Mouse (Mus musculus): ENCODE measurements around the gene Maff. TPM values are rescaled to one million over a fixed set of nuclear protein-coding genes. Genes with fewer than 3 reads are reported as not detected.

Gene Maff
- total RNA-seq (2021), result 1 to 10 TPM; 1.6 to 3.2 TPM
- long read RNA-seq, experiment 1, result 0 reads
- long read RNA-seq, experiment 2, result 0 reads

DNA sequence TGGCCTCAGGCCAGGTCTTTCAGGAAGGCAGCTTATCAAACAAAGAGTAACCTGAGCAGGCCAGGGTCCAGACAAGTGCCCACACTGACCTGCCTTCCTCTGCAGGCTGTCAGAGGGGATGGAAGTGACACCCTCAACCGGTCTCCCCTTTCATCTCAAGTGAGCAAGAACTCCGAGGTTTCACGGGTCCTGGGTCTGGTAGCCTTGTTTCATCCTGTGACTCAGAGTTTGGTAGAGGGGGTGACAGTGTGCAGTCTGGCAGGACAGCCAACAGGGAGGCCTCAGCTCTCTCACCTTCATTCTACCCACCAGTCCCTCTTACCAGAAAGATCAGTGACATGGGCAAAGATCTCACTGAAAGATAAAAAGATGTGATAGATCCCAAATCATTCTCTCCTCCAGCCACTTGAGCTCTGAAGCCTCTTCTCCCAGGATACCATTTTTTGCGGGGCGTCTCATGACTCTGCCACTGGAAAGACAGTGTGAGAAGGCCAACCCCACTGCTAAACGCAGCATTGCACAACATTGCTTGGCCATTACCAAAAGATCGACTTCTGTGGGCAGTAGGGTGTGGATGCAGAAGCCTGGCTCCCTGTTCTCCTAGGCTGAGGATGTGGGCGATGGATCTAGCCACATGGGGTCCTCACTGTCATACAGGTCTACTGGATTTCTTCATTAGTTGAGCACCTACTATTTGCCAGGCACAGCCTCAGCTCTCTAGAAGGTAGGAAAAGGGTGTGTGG, at the start of gene Maff:
TSS of gene Maff (plus strand) at position 571 of the 743 bp plus-strand sequence.
- intact Hi-C loops (cut with DNase I), result no loop called here
- TF ChIP-seq CTCF (IDR thresholded peaks at IDR 0.05), result no peak
- DNase-seq (ENCODE audit: extremely low spot score in 1 of 2, low spot score in 2 of 2), result no peak
- Histone ChIP-seq H3K27ac (peak within 1 kb of the TSS; percentile 68; the same call in 1 of the 2 replicates), H3K4me3 (peak within 1 kb of the TSS; percentile 79)

DNA sequence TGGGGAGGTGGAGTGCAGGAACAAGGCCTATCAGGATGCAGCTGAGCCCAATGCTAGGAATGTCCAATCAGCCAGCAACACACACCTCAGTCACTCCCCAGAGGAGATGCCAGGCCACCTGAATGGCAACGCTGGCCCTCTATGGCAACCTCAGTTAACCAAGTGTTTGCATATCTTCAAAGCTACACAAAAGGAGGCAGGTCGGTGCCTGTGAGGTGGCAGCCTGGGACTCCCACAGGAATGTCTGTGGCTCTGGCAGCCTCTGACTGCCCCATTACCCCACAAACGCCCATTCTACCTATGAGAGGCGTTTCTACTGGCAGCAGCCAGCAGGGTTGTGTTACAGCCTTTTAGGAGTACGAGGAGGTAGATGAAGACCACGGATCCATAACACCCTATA, 47.9 kb upstream of the Maff start:
- no peak for DNase-seq (ENCODE audit: extremely low spot score in 1 of 2, low spot score in 2 of 2)
- intact Hi-C loops (cut with DNase I), result no loop called here
- no peak for TF ChIP-seq CTCF (IDR thresholded peaks at IDR 0.05)
- Histone ChIP-seq H3K4me3 (no peak overlapping the region), H3K27ac (no peak overlapping the region)

DNA sequence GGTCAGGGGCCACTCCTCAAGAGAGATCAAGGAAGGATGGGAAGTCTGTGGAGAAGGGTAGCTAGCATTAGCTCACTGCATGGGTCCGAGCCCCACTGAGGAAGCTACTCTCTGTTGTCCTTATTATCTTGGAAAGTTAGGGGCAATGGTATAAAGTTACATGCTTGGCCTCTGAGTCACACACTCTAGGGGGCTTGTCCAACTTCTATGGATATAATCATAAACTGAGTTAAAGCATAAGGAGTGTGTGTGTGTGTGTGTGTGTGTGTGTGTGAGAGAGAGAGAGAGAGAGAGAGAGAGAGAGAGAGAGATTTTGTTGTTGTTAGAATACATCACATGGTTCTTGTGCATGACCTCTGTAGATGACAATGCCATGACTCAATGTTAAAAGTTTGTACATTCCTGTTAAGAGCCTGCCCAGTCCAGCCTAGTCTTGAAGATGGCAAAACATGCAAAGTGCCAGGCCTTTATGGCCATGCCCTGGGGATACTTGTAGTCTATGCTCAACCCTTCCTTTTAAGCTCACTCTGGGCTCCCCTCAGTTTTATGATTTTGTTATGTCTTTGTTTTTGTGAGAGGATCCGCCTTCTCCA, 46.8 kb upstream of the Maff start:
- Histone ChIP-seq H3K27ac (no peak overlapping the region), H3K4me3 (no peak overlapping the region)
- intact Hi-C loops (cut with DNase I), result no loop called here
- no peak for DNase-seq (ENCODE audit: extremely low spot score in 1 of 2, low spot score in 2 of 2)
- TF ChIP-seq CTCF (IDR thresholded peaks at IDR 0.05), result no peak

DNA sequence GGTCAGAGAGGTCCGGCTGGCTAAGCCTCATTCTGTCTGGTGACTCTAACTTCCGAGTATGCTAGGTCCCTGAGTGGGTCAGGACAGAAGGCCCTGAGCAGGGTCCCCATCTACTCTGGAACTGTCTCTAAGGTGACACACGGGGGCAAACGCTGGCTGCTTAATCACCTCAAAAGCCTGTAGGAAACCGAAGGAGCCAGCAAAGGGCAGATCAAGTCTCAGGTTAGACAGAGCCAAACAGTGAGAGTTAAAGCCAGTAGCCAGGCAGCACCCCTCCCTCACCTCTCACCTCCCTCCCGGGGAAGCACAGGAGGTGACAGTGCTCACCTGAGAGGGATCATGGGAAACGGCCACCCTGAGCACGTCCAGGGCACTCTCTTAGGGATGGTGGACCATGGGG, 42.7 kb upstream of the Maff start:
- peak; percentile 23 for TF ChIP-seq CTCF (IDR thresholded peaks at IDR 0.05)
- DNase-seq (ENCODE audit: extremely low spot score in 1 of 2, low spot score in 2 of 2), result no peak
- Histone ChIP-seq H3K27ac (no peak overlapping the region), H3K4me3 (no peak overlapping the region)
- intact Hi-C loops (cut with DNase I), result no loop called here

DNA sequence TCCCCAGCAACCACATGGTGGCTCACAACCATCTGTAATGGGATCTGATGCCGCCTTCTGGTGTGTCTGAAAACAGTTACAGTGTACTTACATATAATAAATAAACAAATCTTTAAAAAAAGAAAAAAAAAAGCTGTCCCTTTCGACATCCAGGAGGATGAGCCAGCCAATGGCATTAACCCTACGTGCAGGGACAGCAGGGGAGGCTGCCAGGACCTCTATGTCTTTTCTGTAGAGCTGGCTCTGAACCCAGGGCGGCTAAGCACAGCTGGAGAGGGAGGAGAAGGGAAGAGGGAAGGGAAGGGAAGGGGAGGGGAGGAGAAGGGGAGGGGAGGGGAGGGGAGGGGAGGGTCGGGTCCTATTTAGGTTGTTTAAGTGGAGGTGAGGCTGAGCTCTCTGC, 41.6 kb upstream of the Maff start:
- Histone ChIP-seq H3K27ac (no peak overlapping the region), H3K4me3 (no peak overlapping the region)
- TF ChIP-seq CTCF (IDR thresholded peaks at IDR 0.05), result no peak
- DNase-seq (ENCODE audit: extremely low spot score in 1 of 2, low spot score in 2 of 2), result no peak
- intact Hi-C loops (cut with DNase I), result no loop called here

DNA sequence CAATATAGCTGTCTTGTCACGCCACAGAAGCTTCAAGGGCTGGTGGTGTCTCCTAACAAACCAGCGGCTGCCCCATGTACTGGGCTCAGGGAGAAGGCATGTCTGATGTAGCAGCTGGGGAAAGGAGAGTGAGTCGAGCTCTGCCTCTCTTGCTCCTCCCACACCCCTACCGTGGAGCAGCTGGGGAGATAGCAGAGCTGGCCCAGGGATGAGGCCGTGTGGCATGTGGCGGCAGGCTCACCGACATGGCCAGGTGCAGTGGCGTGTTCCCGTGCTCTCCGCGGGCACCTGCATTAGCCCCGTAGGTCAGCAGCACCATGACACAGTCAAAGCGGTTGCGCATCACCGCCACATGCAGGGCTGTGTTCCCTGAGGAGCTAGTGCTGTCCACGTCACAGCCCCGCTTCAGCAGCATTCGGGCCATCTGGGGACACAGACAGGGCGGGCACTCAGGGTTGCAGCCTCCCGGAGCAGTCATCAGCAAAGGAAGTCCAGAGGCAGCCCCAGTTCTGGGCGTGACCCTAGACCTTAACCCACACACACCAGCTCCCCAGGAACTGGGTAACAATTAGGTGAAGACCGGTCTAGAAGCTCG, 40.3 kb upstream of the Maff start:
- intact Hi-C loops (cut with DNase I), result no loop called here
- TF ChIP-seq CTCF (IDR thresholded peaks at IDR 0.05), result no peak
- no peak for DNase-seq (ENCODE audit: extremely low spot score in 1 of 2, low spot score in 2 of 2)
- Histone ChIP-seq H3K4me3 (no peak overlapping the region), H3K27ac (no peak overlapping the region)

DNA sequence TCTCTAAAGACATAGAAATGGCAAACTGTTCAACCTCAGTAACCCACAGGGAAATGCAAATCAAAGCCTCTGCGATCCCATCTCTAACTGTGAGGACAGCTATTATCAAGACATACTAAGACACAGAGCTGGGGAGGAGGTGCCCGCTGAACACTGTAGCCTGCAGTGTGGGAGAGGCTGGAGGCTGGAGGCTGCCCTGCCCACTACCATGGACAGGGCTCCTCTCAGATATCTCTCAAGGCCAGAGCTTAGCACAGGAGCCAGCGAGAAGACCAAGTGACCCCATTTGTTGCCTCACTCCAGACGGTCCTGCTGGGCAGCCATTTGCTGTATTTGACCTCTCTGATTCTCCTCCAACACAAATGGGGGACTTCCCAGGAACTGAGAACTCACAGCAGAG, 38.6 kb upstream of the Maff start:
- no peak for DNase-seq (ENCODE audit: extremely low spot score in 1 of 2, low spot score in 2 of 2)
- no peak overlapping the region for H3K4me3 ChIP-seq

DNA sequence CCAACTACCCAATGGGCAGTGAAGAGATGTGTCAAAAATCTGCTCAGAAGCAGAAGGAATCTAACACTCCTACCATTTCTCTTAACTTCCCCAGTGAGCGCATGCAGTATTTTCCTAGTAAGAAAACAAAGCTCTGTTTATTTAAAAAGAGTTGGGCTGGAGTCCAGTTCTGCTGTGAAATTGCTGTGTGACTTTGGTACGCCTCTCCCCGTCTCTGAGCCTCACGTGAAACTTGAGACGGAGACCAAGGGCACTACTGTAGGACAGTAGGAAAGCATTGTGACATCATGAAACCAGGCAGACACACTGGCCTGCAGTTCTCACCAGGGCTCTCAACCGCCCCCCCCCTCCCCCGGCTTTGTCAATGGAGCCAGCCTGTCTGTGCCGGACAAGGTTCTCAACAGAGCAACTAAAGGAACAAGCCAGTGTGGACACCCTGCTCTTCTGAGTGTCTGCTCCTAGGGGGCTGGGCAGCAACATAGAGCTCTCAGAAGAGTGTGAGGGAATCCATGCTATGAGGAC, 32.5 kb upstream of the Maff start:
- Histone ChIP-seq H3K4me3 (no peak overlapping the region), H3K27ac (no peak overlapping the region)
- intact Hi-C loops (cut with DNase I), result no loop called here
- DNase-seq (ENCODE audit: extremely low spot score in 1 of 2, low spot score in 2 of 2), result no peak
- no peak for TF ChIP-seq CTCF (IDR thresholded peaks at IDR 0.05)

More for the DNA sequence above, 38.6 kb upstream of the Maff start:
- intact Hi-C loops (cut with DNase I), result no loop called here
- no peak overlapping the region for H3K27ac ChIP-seq
- no peak for TF ChIP-seq CTCF (IDR thresholded peaks at IDR 0.05)

DNA sequence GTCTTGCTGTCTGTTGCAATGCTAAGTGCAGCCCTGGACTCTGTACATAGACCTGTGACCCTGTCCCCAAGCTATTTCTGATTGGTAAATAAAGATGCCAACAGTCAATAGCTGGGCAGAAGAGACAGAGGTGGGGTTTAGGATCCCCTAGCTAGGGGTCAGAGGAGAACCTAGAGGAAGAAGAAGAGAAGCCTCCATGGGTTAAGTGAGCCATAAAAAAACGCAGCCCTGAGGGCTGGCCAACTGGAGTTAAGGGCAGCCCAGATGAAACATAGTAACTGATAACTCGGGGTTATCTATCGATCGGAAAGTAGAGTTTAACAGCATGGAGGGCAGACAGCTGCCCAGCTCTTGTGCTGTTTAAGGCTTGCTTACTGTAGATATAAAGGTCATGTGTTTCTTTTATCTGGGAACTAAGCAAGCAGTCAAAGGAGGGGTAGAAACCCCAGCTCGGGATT, 24.7 kb upstream of the Maff start:
- DNase-seq (ENCODE audit: extremely low spot score in 1 of 2, low spot score in 2 of 2), result no peak
- Histone ChIP-seq H3K4me3 (no peak overlapping the region), H3K27ac (no peak overlapping the region)
- intact Hi-C loops (cut with DNase I), result no loop called here
- no peak for TF ChIP-seq CTCF (IDR thresholded peaks at IDR 0.05)

DNA sequence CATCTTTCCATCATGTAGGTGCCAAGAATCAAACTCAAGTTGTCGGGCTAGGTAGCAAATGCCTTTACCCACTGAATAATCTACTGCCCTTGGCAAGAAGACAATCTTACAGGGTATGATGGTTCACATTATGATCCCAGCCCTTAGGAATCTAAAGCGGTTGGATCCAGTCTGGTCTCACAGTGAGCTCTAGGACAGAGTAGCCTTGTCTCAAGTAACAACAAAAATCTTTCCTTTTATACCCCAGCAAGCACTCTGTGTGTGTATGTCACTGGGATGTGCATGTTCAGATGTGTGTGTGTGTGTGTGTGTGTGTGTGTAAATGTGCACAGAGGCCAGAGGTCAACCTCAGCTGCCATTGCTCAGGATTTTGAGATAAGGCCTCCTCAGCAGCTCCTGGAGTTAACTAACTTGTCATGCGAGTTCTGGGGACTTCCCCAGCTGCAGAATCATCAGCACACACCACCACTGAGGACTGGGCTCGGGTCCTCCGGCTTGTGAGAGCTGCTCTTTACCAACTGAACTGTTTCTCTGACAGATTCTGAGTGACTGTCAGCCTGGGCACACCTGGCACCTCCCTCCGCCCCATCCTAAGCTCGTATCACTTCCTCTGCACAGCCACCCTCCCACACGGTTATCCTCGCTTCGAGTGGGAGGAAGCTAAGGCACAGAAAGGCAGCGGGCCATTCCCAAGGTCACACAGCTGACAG, 24.0 kb upstream of the Maff start:
- intact Hi-C loops (cut with DNase I), result no loop called here
- no peak overlapping the region for H3K27ac ChIP-seq
- H3K4me3 ChIP-seq, result no peak overlapping the region
- no peak for DNase-seq (ENCODE audit: extremely low spot score in 1 of 2, low spot score in 2 of 2)
- TF ChIP-seq CTCF (IDR thresholded peaks at IDR 0.05), result no peak

DNA sequence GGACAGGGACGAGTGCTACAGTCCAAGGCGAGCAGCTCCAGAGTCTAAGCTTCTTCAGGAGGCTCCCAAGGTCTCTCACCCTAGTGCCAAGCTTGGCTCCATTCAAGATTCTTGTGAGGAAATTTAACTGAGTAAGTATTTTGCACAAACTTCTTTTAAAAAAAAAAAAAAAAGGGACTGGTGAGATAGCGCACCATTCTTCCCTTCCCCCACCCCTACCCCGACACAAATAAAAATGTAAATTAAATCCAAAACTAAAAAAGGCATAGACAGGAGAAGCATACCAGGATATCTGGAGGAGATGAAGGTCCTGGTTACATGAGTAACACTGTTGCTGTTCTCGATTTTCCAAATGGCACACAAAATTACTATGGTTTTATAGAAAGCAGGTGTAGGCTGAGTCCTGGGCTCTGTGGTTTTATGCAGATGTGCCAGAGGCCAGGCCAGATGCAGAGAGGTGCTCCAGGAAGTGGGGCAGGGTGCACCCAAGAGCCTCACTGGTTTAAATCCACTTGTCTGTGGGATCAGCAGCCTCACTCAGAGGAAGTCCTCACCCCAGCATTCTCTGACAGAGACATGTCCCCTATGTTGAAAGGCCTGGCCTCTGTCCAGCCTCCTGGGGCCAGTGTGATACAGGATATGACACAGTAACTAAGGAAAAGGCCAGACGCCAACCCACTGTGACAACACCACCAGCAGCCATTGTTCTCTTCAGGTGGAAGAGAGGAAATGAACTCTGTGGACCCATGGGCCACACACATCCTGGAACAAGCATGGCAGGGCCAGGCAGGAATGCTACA, 23.2 kb upstream of the Maff start:
- intact Hi-C loops (cut with DNase I), result no loop called here
- no peak for TF ChIP-seq CTCF (IDR thresholded peaks at IDR 0.05)
- Histone ChIP-seq H3K4me3 (no peak overlapping the region), H3K27ac (no peak overlapping the region; the same call in 1 of the 2 replicates)
- peak in 1 of 2 experiments; percentile 27 for DNase-seq (ENCODE audit: extremely low spot score in 1 of 2, low spot score in 2 of 2)

Data from left cerebral cortex, adult 2 months (tissue).